Mouse (Mus musculus): ENCODE measurements at regions not wholly inside any gene's neighbourhood (a gene's known extent, or its start where the extent isn't known, plus 50 kb on each side); places are given as distances from the start of the nearest gene placed in this dataset.

DNA sequence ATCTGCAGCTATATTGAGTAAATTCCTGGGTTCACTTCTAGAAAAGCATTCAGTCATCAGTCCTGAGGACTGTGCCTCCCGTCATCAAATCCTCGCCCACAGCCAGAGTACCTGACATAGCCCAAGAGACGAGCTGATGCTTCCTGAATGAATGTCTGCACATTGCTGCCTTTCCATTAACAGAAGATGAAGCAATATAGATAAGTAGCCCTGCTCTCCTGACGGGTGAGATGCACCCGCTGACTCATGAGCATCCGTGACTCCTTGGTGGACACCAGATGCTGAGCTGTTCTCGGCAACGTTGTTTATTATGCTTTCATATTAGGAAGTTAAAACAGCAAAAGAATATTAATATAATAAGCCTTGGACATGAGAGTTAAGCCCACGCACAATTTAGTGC, 99.9 kb downstream of the Btc start:
- Histone ChIP-seq H3K36me3 (ENCODE audit: control insufficient read depth, insufficient read depth, low read length) (no peaks in the 10 kb centered on the region), H3K27me3 (ENCODE audit: control insufficient read depth, insufficient read depth, low read length) (no peaks in the 10 kb centered on the region), H3K4me3 (ENCODE audit: control insufficient read depth, insufficient read depth, low read length) (no peak overlapping the region), H3K4me1 (replicated peaks; ENCODE audit: control insufficient read depth, insufficient read depth, low read length) (no peaks in the 10 kb centered on the region), H3K27ac (ENCODE audit: control insufficient read depth, insufficient read depth, low read length) (no peak overlapping the region)
- WGBS: 91% methylated on average over 9 of the region's 9 CpGs
- DNase-seq: no peak
- TF ChIP-seq CTCF (IDR thresholded peaks at IDR 0.05; ENCODE audit: borderline replicate concordance, control insufficient read depth, extremely low read depth, insufficient read depth, low read length, poor library complexity) (no peak), POLR2A (IDR thresholded peaks at IDR 0.05; ENCODE audit: control insufficient read depth, extremely low read depth, insufficient read depth, low read length, poor library complexity) (no peak)

DNA sequence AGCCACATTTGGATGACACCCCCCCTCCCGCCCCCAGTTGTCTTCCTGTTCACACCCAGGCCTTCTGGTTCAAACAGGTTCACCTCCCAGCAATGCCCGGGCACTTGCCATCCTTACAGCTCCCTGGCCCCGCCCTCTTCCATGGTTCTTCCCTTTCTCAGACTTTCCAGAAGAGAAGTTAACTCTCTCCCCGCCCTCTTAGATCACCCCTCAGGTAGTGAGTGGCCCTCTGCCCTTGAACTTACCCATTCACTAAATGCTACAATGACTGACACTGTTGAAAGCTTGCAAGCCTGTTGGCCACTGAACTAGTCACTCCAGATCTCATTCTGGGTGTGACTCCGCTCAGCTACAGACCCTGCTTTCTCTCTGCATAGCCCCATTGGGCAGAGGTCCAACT, 99.1 kb downstream of the Btc start:
- DNase-seq: no peak
- 90% methylated on average over 5 of the region's 5 CpGs for WGBS
- Histone ChIP-seq H3K27ac (ENCODE audit: control insufficient read depth, insufficient read depth, low read length) (no peak overlapping the region), H3K4me3 (ENCODE audit: control insufficient read depth, insufficient read depth, low read length) (no peak overlapping the region), H3K27me3 (ENCODE audit: control insufficient read depth, insufficient read depth, low read length) (no peaks in the 10 kb centered on the region), H3K36me3 (ENCODE audit: control insufficient read depth, insufficient read depth, low read length) (no peaks in the 10 kb centered on the region), H3K4me1 (replicated peaks; ENCODE audit: control insufficient read depth, insufficient read depth, low read length) (no peaks in the 10 kb centered on the region)
- TF ChIP-seq POLR2A (IDR thresholded peaks at IDR 0.05; ENCODE audit: control insufficient read depth, extremely low read depth, insufficient read depth, low read length, poor library complexity) (no peak), CTCF (IDR thresholded peaks at IDR 0.05; ENCODE audit: borderline replicate concordance, control insufficient read depth, extremely low read depth, insufficient read depth, low read length, poor library complexity) (no peak)

DNA sequence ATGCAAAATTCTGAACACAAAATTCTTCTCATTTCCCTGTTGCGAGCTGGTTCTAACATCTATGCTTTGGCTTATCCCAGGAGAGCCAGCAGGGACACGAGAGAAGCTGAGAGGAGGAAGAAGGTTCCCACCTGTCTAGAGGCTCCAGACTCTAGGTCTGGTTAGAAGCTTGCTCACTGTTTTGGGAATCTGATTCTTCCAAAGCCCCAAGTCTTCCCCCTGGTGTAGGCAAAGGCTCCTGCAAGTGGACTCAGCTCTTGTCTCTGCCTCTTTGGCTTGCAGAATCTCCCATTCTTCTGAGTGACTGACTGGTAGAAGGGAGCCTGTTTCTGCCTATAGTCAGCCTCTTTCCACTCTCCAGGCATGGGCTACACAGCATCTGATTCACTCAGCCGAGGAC, 95.8 kb downstream of the Btc start:
- Histone ChIP-seq H3K27me3 (ENCODE audit: control insufficient read depth, insufficient read depth, low read length) (no peaks in the 10 kb centered on the region), H3K4me1 (replicated peaks; ENCODE audit: control insufficient read depth, insufficient read depth, low read length) (no peaks in the 10 kb centered on the region), H3K27ac (ENCODE audit: control insufficient read depth, insufficient read depth, low read length) (no peak overlapping the region), H3K4me3 (ENCODE audit: control insufficient read depth, insufficient read depth, low read length) (no peak overlapping the region), H3K36me3 (ENCODE audit: control insufficient read depth, insufficient read depth, low read length) (no peaks in the 10 kb centered on the region)
- 85% methylated on average over 3 of the region's 3 CpGs for WGBS
- TF ChIP-seq POLR2A (IDR thresholded peaks at IDR 0.05; ENCODE audit: control insufficient read depth, extremely low read depth, insufficient read depth, low read length, poor library complexity) (no peak), CTCF (IDR thresholded peaks at IDR 0.05; ENCODE audit: borderline replicate concordance, control insufficient read depth, extremely low read depth, insufficient read depth, low read length, poor library complexity) (no peak)
- DNase-seq: no peak

All from thymus, adult 2 months (tissue).